Mouse (Mus musculus) hindbrain, embryonic 13.5 days (tissue): ENCODE data around the gene Pla2g4a. TPM values are rescaled to one million over a fixed set of nuclear protein-coding genes. Genes with fewer than 3 reads are reported as not detected.
"Not testable (repeated sequence)": the region's sequence is repeated elsewhere in the genome, so short reads cannot be mapped to it uniquely, and the experiment has no call there.

Experiments
- ATAC-seq: fragments of 200-750 bp; cut with Nextera tagmentation; 2 replicates; pipeline ENCODE4 v1.8.0; 2017; ENCODE audit warnings: moderate TSS enrichment; ENCODE audit not compliant: low FRiP score
- H3K27ac ChIP-seq: fragments of 300-500 bp; sonication (generic); 2 replicates; pipeline ENCODE4 v1.5.1; 2015; ENCODE audit warnings: inconsistent platforms, mild to moderate bottlenecking, moderate library complexity
- H3K27me3 ChIP-seq: fragments of 300-500 bp; sonication (generic); 2 replicates; pipeline ENCODE4 v1.6.1; 2015; ENCODE audit warnings: mild to moderate bottlenecking, inconsistent platforms
- H3K36me3 ChIP-seq: fragments of 300-500 bp; sonication (generic); 2 replicates; pipeline ENCODE4 v1.6.1; 2015; ENCODE audit warnings: mild to moderate bottlenecking, inconsistent platforms
- H3K4me1 ChIP-seq: fragments of 300-500 bp; sonication (generic); replicated peaks from 2 replicates; pipeline ENCODE4 v1.6.1; 2015; ENCODE audit warnings: inconsistent platforms
- H3K4me2 ChIP-seq: fragments of 300-500 bp; sonication (generic); 2 replicates; pipeline ENCODE4 v1.6.1; 2015; ENCODE audit warnings: inconsistent platforms, mild to moderate bottlenecking, moderate library complexity
- H3K4me3 ChIP-seq: fragments of 300-500 bp; sonication (generic); 2 replicates; pipeline ENCODE4 v1.5.1; 2015; ENCODE audit warnings: mild to moderate bottlenecking, inconsistent platforms
- H3K9ac ChIP-seq: fragments of 300-500 bp; sonication (generic); 2 replicates; pipeline ENCODE4 v1.6.1; 2015; ENCODE audit warnings: mild to moderate bottlenecking, inconsistent platforms
- H3K9me3 ChIP-seq: fragments of 300-500 bp; sonication (generic); 2 replicates; pipeline ENCODE4 v1.6.1; 2016; ENCODE audit warnings: inconsistent platforms
- WGBS: fragments of 180-500 bp; shearing (Covaris S2); methylation state at CpG from one replicate; pipeline ENCODE4 v1.1.7; 2015; 5-methylcytosine and 5-hydroxymethylcytosine counted together
- polyA plus RNA-seq: library from polyadenylated mRNA; unstranded; fragments of >200 nt; fragmentation: Nextera tagmentation; extraction: Ambion mirVana; gene quantifications from 2 replicates; pipeline ENCODE4 v1.2.1, GENCODE M21; 2015

The Pla2g4a gene
- polyA plus RNA-seq, 1 experiment from 2014 or later = 2.8 TPM

DNA sequence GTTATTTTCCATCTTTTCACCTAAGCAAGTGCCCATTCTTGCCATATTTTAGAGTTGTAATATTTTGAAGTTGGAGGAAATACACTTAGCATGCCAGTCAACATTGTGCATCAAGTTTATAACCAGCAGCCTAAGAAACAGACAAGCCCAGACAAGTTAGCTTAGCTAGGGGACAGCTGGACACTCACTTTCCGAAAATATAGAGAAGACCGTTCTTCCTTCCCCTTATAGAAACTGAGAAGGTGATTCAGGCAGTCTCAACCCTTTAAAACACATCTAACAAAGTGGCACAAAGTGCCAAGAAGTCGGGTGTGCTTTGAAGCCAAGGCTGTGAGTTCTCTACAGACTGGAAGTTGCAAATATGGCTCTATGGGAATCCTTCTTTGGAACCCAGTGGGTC is 10.4 kb downstream of the Pla2g4a start:
- Histone ChIP-seq H3K4me1 (no peaks in the 10 kb centered on the region), H3K4me3 (no peak overlapping the region), H3K27me3 (no peaks in the 10 kb centered on the region), H3K9me3 (no peaks in the 10 kb centered on the region), H3K4me2 (no peak overlapping the region), H3K9ac (no peak overlapping the region), H3K36me3 (no peaks in the 10 kb centered on the region), H3K27ac (no peak overlapping the region)
- ATAC-seq = no peak
- WGBS = 89% methylated on average over 3 of the region's 3 CpGs

DNA sequence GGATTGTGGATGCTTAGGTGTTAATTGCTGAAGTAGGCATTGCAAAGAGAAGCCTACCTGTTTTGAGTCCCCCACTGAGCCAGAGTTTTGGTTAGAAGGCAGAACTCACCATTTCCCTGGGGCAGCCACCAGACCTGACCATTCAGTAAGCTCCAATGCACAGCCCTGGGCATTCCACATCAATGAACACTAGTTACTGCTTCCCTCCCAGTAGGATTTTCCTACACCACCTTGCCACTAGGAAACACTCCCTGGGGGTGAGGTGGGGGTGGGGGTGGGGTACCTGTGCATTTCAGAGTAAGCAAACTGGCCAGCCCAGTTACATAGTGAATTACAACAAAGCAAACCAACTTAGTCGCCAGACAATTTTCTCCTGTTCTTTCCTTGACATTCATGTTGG is 10.8 kb downstream of the Pla2g4a start:
- ATAC-seq = no peak
- Histone ChIP-seq H3K9ac (no peak overlapping the region), H3K27me3 (no peaks in the 10 kb centered on the region), H3K36me3 (no peaks in the 10 kb centered on the region), H3K4me3 (no peak overlapping the region), H3K27ac (no peak overlapping the region), H3K4me1 (no peaks in the 10 kb centered on the region), H3K4me2 (no peak overlapping the region), H3K9me3 (no peaks in the 10 kb centered on the region)
- 93% methylated on average over 1 of the region's 1 CpGs for WGBS

DNA sequence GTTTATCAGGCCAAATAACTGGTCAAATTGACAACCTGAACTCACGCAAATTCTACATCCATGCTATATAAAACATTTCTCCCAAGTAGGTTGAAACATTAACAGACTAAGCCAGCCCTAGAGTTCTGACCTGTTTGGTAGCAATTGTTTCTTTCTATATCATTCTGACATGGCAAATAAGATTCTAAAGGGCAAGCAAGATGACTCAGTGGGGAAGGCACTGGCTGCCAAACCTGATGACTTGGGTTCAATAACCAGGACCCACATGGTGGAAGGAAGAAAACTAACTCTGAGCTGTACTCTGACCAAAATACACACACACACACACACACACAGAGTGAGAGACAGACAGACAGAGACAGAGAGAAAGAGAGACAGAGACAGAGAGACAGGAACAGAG is 11.8 kb downstream of the Pla2g4a start:
- H3K27me3 ChIP-seq = no peaks in the 10 kb centered on the region
- WGBS = 92% methylated on average over 1 of the region's 1 CpGs
- ATAC-seq = no peak
- no peaks in the 10 kb centered on the region for H3K36me3 ChIP-seq
- H3K27ac ChIP-seq = no peak overlapping the region
- no peaks in the 10 kb centered on the region for H3K4me1 ChIP-seq
- H3K4me2 ChIP-seq = no peak overlapping the region
- no peak overlapping the region for H3K9ac ChIP-seq
- no peaks in the 10 kb centered on the region for H3K9me3 ChIP-seq
- H3K4me3 ChIP-seq = no peak overlapping the region

DNA sequence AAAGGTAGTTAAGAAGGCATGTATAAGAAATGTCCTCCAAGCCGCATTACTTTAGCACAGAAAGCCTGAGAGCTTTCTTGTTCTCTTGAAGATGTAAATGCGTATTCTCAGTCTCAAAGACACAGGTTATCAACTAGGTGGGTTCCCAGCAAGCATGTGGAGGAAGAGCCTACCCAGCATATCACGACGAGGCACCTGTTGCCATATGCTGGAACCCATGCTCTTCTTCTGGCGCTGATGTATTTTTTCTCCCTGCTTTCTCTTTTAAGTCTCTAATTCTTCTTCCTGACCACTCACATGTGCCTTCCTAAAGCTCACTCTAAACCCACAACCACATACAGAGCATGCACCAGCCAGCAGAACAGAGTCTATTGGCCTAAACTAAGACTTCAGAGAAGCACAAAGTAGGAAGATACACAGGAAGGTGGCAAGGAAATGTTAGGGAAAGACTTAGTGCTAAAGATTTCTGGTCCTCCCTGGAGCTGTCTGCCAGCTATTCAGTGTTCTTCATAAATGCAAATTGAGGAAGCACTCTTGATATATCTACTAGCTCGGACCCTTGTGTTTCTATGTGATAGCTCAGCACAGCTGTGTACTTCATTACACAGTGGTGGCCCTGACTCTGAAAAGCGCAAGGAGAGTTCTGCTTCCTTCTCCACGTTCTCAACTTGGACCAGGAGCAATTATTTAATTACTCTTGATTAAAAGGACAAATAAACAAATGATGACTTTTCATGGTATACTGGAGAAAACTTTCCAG is 12.8 kb downstream of the Pla2g4a start:
- H3K4me2 ChIP-seq = no peak overlapping the region
- H3K36me3 ChIP-seq = no peaks in the 10 kb centered on the region
- H3K27ac ChIP-seq = no peak overlapping the region
- no peaks in the 10 kb centered on the region for H3K9me3 ChIP-seq
- no peak for ATAC-seq
- no peak overlapping the region for H3K4me3 ChIP-seq
- no peak overlapping the region for H3K9ac ChIP-seq
- H3K4me1 ChIP-seq = no peaks in the 10 kb centered on the region
- WGBS = 90% methylated on average over 8 of the region's 8 CpGs
- no peaks in the 10 kb centered on the region for H3K27me3 ChIP-seq

DNA sequence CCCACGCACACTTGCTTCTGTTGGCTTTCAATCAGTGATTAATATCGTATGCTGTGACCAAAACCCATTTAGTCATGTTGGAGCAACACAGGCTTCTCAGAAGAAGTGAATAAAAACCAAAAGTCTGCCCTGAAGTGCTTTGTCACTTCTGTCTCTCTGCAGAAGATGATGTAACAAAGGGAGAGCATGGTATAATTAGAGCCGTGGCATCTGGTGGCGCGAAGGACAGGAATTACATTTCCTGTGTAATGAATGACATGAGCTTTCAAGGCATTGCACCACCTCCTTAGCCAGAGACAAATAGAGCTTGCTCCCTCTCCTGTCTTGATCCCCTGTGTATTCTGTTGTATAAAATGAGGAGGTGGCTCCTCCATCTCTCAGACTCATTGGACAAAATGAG is 14.1 kb downstream of the Pla2g4a start:
- Histone ChIP-seq H3K4me3 (no peak overlapping the region), H3K9me3 (no peaks in the 10 kb centered on the region), H3K27ac (no peak overlapping the region), H3K4me1 (no peaks in the 10 kb centered on the region), H3K36me3 (no peaks in the 10 kb centered on the region), H3K4me2 (no peak overlapping the region), H3K9ac (no peak overlapping the region), H3K27me3 (no peaks in the 10 kb centered on the region)
- WGBS = 51% methylated on average over 5 of the region's 5 CpGs
- ATAC-seq = no peak

DNA sequence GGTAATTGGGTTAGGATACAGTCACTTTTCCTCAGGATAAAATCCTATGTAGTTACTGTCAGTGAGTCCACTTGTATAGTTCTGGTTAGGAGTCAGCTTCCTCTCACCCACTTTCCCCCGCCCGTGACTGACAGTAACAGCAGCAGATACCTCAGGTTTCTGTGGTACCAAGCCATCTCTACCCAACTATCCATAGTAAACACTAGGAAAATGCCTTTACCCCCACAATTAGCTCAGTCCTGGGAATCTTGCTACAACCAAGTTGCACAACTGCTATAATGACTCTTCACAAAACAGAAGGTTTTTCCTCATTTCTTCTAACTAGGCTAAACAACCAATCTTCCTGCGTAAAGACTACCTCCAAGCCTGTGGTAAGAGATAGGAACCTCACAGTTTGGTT is 14.7 kb downstream of the Pla2g4a start:
- ATAC-seq = no peak
- no peaks in the 10 kb centered on the region for H3K9me3 ChIP-seq
- no peak overlapping the region for H3K4me2 ChIP-seq
- no peak overlapping the region for H3K4me3 ChIP-seq
- no peak overlapping the region for H3K27ac ChIP-seq
- WGBS = 98% methylated on average over 3 of the region's 3 CpGs
- no peak overlapping the region for H3K9ac ChIP-seq
- no peaks in the 10 kb centered on the region for H3K4me1 ChIP-seq
- H3K36me3 ChIP-seq = no peaks in the 10 kb centered on the region
- H3K27me3 ChIP-seq = no peaks in the 10 kb centered on the region

DNA sequence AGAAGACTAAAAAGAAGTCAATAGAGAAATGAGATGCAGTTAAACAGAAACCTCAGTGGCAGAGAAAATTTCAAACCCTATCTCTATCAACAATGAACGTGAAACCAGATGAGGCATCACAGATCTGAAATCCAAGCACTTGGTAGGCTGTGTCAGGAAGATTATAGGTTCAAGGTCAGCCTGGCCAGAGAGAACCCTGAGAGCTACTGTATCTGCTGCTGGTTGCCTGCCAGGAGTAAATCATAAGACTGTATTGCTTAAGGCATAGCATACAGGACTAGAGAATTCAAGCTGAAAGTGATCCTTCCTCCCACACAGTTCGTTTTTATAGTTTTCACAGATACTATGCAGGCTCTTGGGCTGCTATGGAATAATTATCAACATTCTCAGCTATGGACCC is 17.5 kb downstream of the Pla2g4a start:
- Histone ChIP-seq H3K4me1 (no peaks in the 10 kb centered on the region), H3K4me3 (no peak overlapping the region), H3K4me2 (no peak overlapping the region), H3K9me3 (no peaks in the 10 kb centered on the region), H3K36me3 (no peaks in the 10 kb centered on the region), H3K27ac (no peak overlapping the region), H3K27me3 (no peaks in the 10 kb centered on the region), H3K9ac (no peak overlapping the region)
- ATAC-seq = no peak
- 75% methylated on average over 2 of the region's 2 CpGs for WGBS

DNA sequence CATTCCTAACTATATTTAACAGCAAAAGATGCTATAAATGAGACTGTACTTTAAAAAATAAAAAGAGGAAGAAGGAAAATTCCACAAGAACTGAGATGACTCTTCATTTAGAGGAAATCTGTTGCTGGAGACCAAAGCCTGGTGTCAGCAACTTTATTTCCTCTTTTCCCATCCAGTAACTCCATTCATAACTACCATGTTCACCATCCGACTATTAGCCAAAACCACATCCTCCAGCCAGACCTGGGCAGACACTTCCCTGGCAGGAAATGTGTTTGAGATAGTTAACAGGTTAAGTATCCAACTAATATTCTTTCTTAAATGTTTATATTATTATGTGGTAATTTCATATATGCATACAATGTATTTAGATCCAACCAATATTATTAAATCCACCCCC is 20.8 kb downstream of the Pla2g4a start:
- Histone ChIP-seq H3K9me3 (no peaks in the 10 kb centered on the region), H3K4me3 (no peak overlapping the region), H3K27me3 (no peaks in the 10 kb centered on the region), H3K36me3 (no peaks in the 10 kb centered on the region), H3K27ac (no peak overlapping the region), H3K4me1 (no peaks in the 10 kb centered on the region), H3K4me2 (no peak overlapping the region), H3K9ac (no peak overlapping the region)
- WGBS = 82% methylated on average over 1 of the region's 1 CpGs
- ATAC-seq = no peak

DNA sequence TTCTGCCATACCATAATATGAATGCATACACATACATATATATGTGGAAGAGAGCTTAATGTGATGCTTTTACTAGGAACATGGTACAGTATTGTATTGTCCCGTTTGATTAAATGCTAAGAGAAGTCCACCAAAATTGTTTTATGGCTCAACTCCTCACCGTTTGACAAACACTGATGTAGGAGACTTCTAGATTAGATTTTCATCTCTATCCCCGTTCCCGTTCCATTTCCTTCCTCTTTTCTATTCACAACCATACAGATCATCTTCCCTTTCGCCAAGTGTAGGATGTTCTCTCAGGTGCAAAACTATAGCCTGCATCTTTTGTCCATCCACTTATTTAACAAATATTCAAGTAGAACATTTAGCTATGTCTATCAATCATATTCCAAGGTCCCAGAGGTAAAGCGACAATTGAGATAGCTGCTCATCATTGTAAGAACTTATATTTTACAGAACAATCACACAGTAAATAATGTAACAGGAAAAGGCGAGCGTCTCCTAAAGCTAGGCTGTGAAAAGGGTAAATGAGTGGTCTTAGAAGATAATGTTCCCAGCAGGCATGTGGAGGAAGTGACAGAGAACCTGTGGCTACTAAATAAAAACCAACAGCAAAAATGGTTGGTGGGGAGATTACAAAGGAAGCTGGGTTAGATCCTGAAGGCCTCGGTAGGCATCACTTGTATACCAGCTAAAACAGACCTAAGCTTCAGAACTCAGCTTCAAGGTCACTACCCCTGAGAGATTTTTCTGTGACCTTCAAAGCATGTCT is 21.6 kb downstream of the Pla2g4a start:
- no peaks in the 10 kb centered on the region for H3K9me3 ChIP-seq
- H3K27me3 ChIP-seq = no peaks in the 10 kb centered on the region
- WGBS = 94% methylated on average over 9 of the region's 9 CpGs
- H3K4me1 ChIP-seq = no peaks in the 10 kb centered on the region
- H3K27ac ChIP-seq = no peak overlapping the region
- no peak overlapping the region for H3K4me3 ChIP-seq
- H3K4me2 ChIP-seq = no peak overlapping the region
- H3K36me3 ChIP-seq = no peaks in the 10 kb centered on the region
- no peak for ATAC-seq
- H3K9ac ChIP-seq = no peak overlapping the region

DNA sequence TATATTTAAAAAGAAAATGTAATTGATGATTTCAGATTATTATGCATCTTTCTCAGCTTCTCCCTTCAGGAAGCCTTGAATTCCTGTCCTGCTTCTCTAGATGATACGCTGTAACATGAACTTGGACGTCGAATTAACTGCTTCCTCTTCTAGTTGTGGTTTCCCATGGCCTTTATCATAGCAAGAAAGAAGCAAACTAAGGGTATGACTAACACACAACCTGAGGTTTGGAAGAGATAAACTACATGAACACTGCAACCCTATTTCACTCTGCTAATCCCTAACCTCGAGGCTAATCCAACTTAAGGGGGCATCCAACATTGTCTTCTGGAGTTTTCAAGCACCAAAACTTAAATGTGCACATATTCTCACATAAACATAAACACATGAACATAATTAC is 23.3 kb downstream of the Pla2g4a start:
- H3K4me3 ChIP-seq = no peak overlapping the region
- WGBS = 86% methylated on average over 4 of the region's 4 CpGs
- no peaks in the 10 kb centered on the region for H3K36me3 ChIP-seq

DNA sequence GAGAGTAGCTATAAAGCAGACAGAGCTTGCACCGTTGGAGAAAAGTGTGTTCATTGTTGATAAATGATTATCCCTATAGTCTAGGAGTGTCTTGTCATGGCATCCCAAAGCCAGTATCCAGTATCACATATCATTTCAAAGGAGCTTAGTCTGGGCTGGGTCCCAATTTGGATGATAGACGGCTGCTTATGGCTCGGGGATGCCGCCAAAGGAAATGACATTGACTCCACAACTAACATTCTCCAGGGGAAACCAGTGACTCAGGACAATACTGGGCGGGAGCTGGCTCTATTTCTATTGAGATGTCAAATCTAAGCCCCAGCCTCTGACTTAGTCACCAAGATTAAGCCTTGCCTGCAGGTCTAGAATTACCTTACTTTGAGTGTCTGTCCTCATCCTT is 31.9 kb downstream of the Pla2g4a start:
- Histone ChIP-seq H3K27me3 (no peaks in the 10 kb centered on the region), H3K27ac (no peak overlapping the region), H3K36me3 (no peaks in the 10 kb centered on the region), H3K9ac (no peak overlapping the region), H3K4me3 (no peak overlapping the region), H3K9me3 (no peaks in the 10 kb centered on the region), H3K4me2 (no peak overlapping the region), H3K4me1 (no peaks in the 10 kb centered on the region)
- no peak for ATAC-seq
- 84% methylated on average over 5 of the region's 5 CpGs for WGBS

More for the DNA sequence above, 23.3 kb downstream of the Pla2g4a start:
- Histone ChIP-seq H3K4me1 (no peaks in the 10 kb centered on the region), H3K27me3 (no peaks in the 10 kb centered on the region), H3K27ac (no peak overlapping the region), H3K9ac (no peak overlapping the region), H3K4me2 (no peak overlapping the region), H3K9me3 (no peaks in the 10 kb centered on the region)
- ATAC-seq = no peak

DNA sequence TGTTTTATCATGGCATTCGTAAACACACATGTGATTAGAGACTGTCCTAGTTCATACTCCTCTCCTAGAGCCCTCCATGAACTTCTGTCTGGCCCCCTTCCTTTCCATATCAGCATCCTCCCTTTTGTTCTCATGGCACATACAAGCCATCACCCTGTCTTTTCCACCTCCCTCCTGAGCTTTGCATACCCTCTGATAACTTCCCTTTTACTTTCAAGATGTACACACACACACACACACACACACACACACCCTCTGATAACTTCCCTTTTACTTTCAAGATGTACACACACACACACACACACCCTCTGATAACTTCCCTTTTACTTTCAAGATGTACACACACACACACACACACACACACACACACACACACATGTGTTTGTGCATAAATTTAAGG is 37.4 kb downstream of the Pla2g4a start:
- not testable (repeated sequence) for H3K9me3 ChIP-seq, H3K4me3 ChIP-seq, H3K4me1 ChIP-seq, ATAC-seq, H3K27ac ChIP-seq, H3K9ac ChIP-seq, H3K27me3 ChIP-seq, H3K36me3 ChIP-seq, H3K4me2 ChIP-seq
- WGBS = 84% methylated on average over 1 of the region's 1 CpGs

DNA sequence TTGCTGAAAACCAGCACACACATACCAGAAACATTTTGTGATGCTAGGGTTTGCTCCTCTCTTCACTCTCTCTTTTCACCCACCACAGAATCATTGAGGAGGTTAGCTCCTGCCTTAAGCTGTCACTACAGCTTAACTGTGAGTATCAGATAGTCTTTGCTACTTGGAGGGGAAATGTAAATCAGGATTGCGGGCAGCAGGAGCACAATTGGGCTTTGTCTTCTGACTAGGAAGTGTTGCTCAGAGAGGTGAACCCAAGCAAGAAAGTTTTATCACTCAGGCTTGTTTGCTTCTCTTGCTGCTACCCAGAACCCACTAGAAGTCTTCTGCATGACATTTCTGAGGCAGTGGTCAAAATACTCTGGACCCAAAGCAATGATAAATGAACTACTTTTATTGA is 38.9 kb downstream of the Pla2g4a start:
- Histone ChIP-seq H3K27me3 (no peaks in the 10 kb centered on the region), H3K9me3 (no peaks in the 10 kb centered on the region), H3K36me3 (no peaks in the 10 kb centered on the region), H3K27ac (no peak overlapping the region), H3K4me3 (no peak overlapping the region), H3K9ac (no peak overlapping the region), H3K4me1 (no peaks in the 10 kb centered on the region), H3K4me2 (no peak overlapping the region)
- ATAC-seq = no peak
- WGBS = 31% methylated on average over 1 of the region's 1 CpGs
